Mouse (Mus musculus): ENCODE data around the gene Itga9.

- TF ChIP-seq CTCF (IDR thresholded peaks at IDR 0.05; ENCODE audit: borderline replicate concordance, control insufficient read depth, extremely low read depth, insufficient read depth, low read length, poor library complexity) (no peak), POLR2A (IDR thresholded peaks at IDR 0.05; ENCODE audit: control insufficient read depth, extremely low read depth, insufficient read depth, low read length, poor library complexity) (no peak)
Observed at GRCm38 (mm10) chr9:118812221-118812620, 205.7 kb downstream of the Itga9 start.

Measured in thymus, adult 2 months (tissue).